Mouse (Mus musculus) left cerebral cortex, adult 2 months (tissue): ENCODE data around the gene Tchh. TPM values are rescaled to one million over a fixed set of nuclear protein-coding genes. Genes with fewer than 3 reads are reported as not detected.
"Not testable (repeated sequence)": the region's sequence is repeated elsewhere in the genome, so short reads cannot be mapped to it uniquely, and the experiment has no call there.

ENCODE experiments used
- DNase-seq, 2 experiments: peaks; one replicate each; pipeline ENCODE4 v3.0.0; 2021 to 2022; ENCODE audit warnings: low spot score in 2 of 2, mixed read lengths in 1 of 2; ENCODE audit errors: extremely low spot score in 1 of 2
- H3K27ac ChIP-seq: fragments of 200-600 bp; 2 replicates; pipeline ENCODE4 v1.8.1; 2022
- H3K4me3 ChIP-seq: fragments of 200-600 bp; 2 replicates; pipeline ENCODE4 v1.8.1; 2022
- CTCF ChIP-seq: fragments of 200-600 bp; IDR thresholded peaks from 2 replicates; pipeline ENCODE4 v1.8.1; 2022; ENCODE audit warnings: antibody characterized with exemption, mild to moderate bottlenecking, moderate library complexity
- intact Hi-C: fragments of 180-260 bp; cut with DNase I; formaldehyde crosslinking; loops from one replicate; pipeline ENCODE4 v1.15.1; 2025
- long read RNA-seq, 2 experiments: library from polyadenylated mRNA; stranded (forward); transcript quantifications; one replicate each; pipeline ENCODE4 v2.0.0; 2021; ENCODE audit warnings: borderline mapping rate in 2 of 2
- total RNA-seq, 2 experiments: library from RNA; stranded (reverse); gene quantifications; 2 replicates each; pipeline ENCODE4 v1.2.3; 2021

Tchh gene
- total RNA-seq = 1 to 10 TPM; 2.5 to 2.6 TPM
- long read RNA-seq, experiment 1, partial matches to known transcripts = 0 of 6 reads
- long read RNA-seq, experiment 1, other reads (novel, unspliced or antisense) = 6 of 6 reads
- long read RNA-seq, experiment 2, partial matches to known transcripts = 0 of 5 reads
- long read RNA-seq, experiment 2, other reads (novel, unspliced or antisense) = 5 of 5 reads

DNA sequence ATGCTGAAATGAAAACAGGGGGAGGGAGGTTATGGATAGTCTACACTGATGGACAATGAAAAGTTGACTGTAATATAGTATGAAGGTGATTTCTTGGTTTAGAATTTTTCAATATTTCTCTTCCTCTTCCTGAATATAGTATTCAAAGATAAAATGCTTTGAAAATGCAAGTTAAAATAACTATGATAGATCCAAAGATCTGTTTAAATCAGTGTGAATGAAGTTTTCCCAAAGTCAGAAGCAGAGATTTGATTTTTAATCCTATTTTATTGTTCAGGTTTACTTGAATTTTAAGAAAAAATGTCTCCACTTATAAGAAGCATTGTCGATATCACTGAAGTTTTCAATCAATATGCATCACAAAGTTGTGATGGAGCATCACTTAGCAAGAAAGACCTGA is at the start of gene Tchh:
TSS of gene Tchh (plus strand) at position 301 of the 400 bp plus-strand sequence.
- Histone ChIP-seq H3K27ac (no peak within 1 kb of the TSS), H3K4me3 (no peak within 1 kb of the TSS)
- intact Hi-C loops = no loop called here
- no peak for TF ChIP-seq CTCF
- DNase-seq = no peak

DNA sequence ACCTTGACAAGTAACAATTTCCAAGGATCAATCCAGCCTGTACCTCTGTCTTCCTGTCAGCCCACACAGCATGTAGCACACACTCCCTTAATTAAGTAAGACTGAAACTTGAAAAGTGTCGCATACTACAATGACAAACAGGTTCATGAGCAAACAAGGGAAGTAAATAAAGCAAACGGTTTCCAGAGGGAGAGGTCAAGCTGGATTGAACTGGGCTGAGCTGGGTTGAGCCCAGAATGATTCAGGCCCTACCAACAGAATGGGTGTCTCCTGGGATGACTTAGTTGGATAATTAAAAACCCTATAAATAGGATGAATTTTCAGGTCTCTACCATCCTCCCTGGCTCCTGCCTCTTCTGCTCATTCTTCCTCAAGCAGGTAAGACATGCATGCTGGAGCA is 48.8 kb upstream of the Tchh start, which contains the start of gene Rptn:
TSS of gene Rptn (plus strand) at position 334 of the 400 bp plus-strand sequence.
- DNase-seq = no peak
- no peak for TF ChIP-seq CTCF
- Histone ChIP-seq H3K27ac (no peak within 1 kb of the TSS), H3K4me3 (no peak within 1 kb of the TSS)
- intact Hi-C loops = no loop called here

DNA sequence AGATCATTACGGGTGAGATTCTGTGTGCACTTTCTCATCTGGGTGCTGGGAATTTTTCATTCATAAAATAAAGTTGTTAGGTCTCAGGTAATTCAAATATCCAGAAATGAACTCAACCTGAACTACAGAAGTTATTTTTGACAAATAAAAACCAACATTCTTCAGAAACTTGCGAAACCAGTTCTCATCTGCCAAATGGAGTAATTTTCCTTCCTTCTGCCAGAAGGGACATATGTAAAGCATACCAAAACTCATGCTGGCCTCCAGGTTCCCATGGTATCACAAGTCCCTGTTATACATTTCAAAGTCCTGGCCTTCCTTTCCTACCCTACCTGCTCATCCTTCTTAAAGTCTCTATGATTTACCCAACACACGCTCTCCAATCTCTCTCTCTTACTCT is 38.2 kb upstream of the Tchh start:
- intact Hi-C loops = no loop called here
- no peak for DNase-seq
- H3K4me3 ChIP-seq = no peak overlapping the region
- no peak for TF ChIP-seq CTCF
- no peak overlapping the region for H3K27ac ChIP-seq

DNA sequence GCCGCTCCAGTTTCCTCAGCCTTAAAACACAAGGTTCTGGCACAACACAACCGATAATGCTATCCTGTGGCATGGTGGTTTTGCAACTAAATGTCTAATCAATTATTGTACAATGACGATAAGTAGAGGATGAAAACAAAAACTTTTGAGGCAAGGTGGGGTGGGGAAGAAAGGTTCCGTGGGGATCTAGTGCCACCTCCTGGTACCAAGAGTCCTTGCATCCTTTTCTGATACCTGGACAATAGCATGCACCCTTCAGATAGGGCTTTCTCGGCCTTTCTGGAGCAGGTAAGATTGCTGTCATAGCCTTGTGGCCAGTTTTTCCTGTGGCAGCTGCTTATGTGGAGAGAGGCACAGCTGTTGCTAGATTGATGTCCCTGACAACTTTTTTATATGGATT is 35.1 kb upstream of the Tchh start:
- intact Hi-C loops = loop anchor here (1.0 to 5.0 kb wide), 5 partner anchors 45 to 295 kb away; no protein-coding TSS in a partner anchor
- peak in 1 of 2 experiments; percentile 24 for DNase-seq

DNA sequence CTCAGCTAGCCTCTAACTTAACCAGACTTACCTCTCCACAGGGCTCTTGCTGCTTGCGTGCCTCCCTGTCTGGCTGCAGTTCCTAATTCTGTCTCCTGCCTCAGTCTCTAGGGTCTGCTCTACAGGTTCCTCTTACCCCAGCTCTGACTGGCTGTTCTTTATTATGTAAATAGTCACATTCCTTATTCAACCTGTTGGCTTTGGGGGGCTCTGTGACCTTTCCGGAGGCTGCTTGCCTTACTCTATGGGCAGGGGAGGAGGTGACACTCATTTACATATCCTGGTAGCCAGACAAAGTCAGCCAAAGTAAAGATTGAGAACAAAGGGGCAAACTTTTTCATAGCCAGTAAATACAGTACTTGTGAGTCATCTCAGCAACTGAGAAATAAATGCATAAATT is 30.2 kb upstream of the Tchh start:
- intact Hi-C loops = no loop called here
- no peak for DNase-seq
- TF ChIP-seq CTCF = no peak
- Histone ChIP-seq H3K4me3 (no peak overlapping the region), H3K27ac (no peak overlapping the region)

More for the DNA sequence above, 35.1 kb upstream of the Tchh start:
- H3K27ac ChIP-seq = no peak overlapping the region
- H3K4me3 ChIP-seq = no peak overlapping the region
- TF ChIP-seq CTCF = peak; percentile 77

DNA sequence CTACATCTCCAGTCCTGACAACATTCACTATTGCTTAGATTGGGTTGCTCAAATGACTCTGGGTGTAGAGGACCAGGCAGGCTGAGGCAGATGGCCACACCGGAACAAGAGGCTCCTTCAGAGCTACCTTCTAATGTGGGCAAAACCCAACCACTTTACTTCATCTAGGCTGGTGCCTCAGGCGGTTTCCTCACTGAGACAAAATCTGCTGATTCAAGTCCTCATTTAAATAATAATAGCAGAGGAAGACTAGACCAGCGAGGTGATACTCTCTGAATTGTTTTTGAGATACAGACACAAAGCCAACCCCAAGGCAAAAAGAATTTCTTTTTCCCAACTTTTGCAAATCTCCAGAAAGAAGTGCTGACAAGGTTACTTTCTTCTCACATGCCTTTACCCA is 10.5 kb upstream of the Tchh start:
- H3K27ac ChIP-seq = no peak overlapping the region
- intact Hi-C loops = no loop called here
- H3K4me3 ChIP-seq = no peak overlapping the region
- DNase-seq = no peak
- no peak for TF ChIP-seq CTCF

DNA sequence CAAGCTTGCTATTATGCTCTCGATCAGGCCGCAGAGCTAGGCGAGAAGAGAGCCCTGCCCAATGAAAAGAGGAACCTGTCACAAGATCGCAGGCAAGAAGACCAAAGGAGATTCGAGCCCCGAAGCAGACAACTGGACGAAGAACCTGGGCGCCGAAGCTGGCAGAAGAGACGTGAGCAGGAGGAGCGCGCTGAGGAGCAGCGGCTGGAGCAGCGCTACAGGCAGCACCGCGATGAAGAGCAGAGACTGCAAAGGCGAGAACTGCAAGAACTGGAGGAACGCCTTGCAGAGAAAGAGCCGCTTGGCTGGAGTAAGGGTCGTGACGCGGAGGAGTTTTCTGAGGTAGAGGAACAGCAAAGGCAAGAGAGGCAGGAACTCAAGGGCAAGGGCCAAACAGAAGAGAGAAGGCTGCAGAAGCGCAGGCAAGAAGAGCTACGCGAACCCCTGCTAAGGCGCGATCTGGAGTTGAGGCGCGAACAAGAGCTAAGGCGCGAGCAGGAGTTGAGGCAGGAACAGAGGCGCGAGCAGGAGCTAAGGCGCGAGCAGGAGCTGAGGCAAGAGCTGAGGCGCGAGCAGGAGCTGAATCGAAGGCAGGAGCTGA is 1.5 kb downstream of the Tchh start:
- intact Hi-C loops = no loop called here
- H3K27ac ChIP-seq = no peak overlapping the region
- peak overlapping the region; percentile 52 for H3K4me3 ChIP-seq
- peak; percentile 22 to 26 for DNase-seq
- TF ChIP-seq CTCF = no peak

DNA sequence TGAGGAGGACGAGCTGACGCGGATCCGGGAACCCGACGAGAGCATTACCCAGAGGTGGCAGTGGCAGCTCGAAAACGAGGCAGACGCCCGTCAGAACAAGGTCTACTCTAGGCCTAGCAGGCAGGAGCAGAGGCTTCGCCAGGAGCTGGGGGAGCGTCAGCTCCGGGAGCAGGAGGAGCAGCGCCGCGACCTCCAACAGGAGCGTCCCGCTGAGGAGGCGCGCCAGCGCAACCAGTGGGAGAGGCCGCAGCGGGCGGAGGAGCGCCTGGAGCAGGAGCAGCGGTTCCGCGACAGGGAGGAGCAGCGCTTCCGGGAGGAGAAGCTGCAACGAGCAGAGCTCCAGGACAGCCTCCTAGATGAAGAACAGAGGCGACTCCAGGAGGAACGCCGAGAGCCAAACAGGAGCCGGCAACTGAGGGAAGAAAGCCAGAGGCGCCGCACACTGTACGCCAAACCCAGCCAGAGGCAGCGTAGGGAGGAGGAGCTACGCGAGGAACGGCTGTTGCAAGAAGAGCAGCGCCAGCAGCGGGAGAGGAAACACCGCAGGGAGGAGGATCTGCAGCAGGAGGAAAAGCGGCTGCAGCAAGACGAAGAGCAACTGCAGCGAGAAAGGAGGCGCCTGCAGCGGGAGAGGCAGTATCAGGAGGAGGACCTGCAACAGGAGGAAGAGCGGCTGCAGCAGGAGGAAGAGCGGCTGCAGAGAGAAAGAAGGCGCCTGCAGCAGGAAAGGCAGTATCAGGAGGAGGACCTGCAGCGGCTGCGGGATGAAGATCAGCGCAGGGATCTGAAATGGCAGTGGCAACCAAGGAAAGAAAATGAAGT is 2.4 kb downstream of the Tchh start:
- Histone ChIP-seq H3K27ac (peak overlapping the region; percentile 64), H3K4me3 (peak overlapping the region; percentile 52)
- DNase-seq = peak; percentile 65 to 67
- TF ChIP-seq CTCF = no peak
- intact Hi-C loops = no loop called here

DNA sequence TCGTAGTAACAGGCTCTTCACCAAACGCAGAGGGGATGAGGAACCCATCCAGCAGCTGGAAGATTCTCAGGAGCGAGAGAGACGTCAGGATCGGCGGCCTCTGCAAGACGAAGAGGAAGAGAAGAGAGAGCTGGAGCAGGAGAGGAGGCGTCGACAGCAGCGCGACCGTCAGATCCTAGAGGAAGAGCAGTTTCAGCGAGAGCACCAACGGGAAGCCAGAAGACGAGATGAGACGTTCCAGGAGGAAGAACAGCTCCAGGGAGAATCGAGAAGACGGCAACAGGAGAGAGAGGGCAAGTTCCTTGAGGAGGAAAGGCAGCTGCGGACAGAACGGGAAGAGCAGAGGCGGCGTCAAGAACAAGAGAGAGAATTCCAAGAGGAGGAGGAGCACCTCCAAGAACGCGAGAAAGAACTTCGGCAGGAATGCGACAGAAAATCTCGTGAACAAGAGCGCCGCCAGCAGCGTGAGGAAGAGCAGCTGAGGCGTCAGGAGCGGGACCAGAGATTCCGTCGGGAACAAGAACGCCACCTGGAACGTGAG is 3.1 kb downstream of the Tchh start:
- peak; percentile 21 to 22 for DNase-seq
- intact Hi-C loops = no loop called here
- peak overlapping the region; percentile 52 for H3K4me3 ChIP-seq
- peak overlapping the region; percentile 64 for H3K27ac ChIP-seq
- TF ChIP-seq CTCF = no peak

DNA sequence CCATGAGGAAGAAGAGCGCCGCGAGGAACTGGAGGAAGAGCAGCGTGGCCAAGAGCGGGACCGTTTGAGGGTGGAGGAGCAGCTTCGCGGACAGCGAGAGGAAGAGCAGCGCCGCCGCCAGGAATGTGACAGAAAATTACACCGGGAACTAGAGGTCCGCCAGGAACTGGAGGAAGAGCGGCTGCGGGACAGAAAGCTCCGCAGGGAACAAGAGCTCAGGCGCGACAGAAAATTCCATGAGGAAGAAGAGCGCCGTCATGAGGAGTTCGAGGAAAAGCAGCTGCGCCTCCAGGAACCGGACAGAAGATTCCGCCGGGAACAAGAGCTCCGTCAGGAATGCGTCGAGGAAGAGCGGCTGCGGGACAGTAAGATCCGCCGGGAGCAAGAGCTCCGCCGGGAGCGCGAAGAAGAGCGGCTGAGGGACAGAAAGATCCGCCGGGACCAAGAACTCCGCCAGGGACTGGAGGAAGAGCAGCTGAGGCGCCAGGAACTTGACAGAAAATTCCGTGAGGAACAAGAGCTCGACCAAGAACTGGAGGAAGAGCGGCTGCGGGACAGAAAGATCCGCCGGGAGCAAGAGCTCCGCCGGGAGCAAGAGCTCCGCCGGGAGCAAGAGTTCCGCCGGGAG is 4.1 kb downstream of the Tchh start:
- Histone ChIP-seq H3K27ac (no peak overlapping the region), H3K4me3 (peak overlapping the region; percentile 53)
- DNase-seq = peak; percentile 14 to 19
- no peak for TF ChIP-seq CTCF
- intact Hi-C loops = no loop called here

DNA sequence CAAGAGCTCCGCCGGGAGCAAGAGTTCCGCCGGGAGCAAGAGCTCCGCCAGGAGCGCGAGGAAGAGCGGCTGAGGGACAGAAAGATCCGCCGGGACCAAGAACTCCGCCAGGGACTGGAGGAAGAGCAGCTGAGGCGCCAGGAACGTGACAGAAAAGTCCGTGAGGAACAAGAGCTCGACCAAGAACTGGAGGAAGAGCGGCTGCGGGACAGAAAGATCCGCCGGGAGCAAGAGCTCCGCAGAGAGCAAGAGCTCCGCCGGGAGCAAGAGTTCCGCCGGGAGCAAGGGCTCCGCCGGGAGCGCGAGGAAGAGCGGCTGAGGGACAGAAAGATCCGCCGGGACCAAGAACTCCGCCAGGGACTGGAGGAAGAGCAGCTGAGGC is 4.6 kb downstream of the Tchh start:
- DNase-seq = not testable (repeated sequence)

More for the DNA sequence above, 4.6 kb downstream of the Tchh start:
- H3K27ac ChIP-seq, intact Hi-C loops: not testable (repeated sequence)
- H3K4me3 ChIP-seq = peak overlapping the region; percentile 53
